Mouse (Mus musculus): ENCODE results near the gene Itgb2.

DNA sequence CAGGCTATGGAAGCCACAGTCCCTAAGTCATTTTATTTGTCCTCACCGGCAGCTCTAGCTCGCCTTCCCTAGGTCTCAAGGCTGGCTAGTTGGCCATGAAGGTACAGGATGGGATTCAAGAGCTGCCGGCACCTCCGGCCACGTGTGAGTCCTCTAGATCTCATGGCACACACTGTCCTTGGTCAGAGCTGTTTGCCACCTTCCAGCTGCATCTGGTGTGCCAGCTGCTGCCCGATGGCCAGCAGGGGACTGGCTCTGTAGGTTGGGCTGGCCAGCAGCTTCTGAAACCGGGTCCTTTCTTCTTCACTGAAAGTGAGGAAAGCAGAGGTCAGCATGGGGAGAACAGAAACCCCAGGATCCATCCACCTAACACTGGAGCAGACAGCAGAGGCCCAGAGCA lies 41.9 kb upstream of the Itgb2 start:
- no peak for TF ChIP-seq CTCF (IDR thresholded peaks at IDR 0.05; ENCODE audit: low read depth)
- no peak for TF ChIP-seq EP300 (IDR thresholded peaks at IDR 0.05; ENCODE audit: low read depth)
